10 mouse cellular contexts compared by ENCODE assay signal in genomic region chr9:22050351-22050889, GRCm38 (mm10). TPM values are rescaled to one million over a fixed set of nuclear protein-coding genes. Genes with fewer than 3 reads are reported as not detected.
DNase-seq lines count a peak whose midpoint lies in the region; ATAC-seq and TF ChIP-seq lines count a peak whose summit lies in the region.
"Had no signal": no experiment of that assay in that cellular context is flagged by ENCODE, and none has a peak within 500 bp of the region (broad histone marks: within the 10 kb centered on the region; RNA-seq: fewer than 3 reads in every experiment).

No protein-coding gene starts in this region.

- peak; percentile 42; the same call in 1 of the 2 replicates for ATAC-seq in limb, embryonic 13.5 days (ENCODE audit: low FRiP score, low read depth)
- peak; percentile 78 for ATAC-seq in midbrain, embryonic 11.5 days (ENCODE audit: low FRiP score)

- H3K4me1 ChIP-seq in heart, adult 2 months (ENCODE audit: control insufficient read depth, insufficient read depth, low read length) = no peaks in the 10 kb centered on the region
- H3K4me1 ChIP-seq in limb, embryonic 13.5 days = peaks cover 26% of the 10 kb centered on the region
- H3K4me1 ChIP-seq in midbrain, embryonic 11.5 days (ENCODE audit: control insufficient read depth, insufficient read depth, low read length) = peaks cover 37% of the 10 kb centered on the region

- peak overlapping the region; percentile 35; the same call in 1 of the 2 replicates for H3K4me3 ChIP-seq in heart, adult 2 months
- peak overlapping the region; percentile 39 for H3K4me3 ChIP-seq in limb, embryonic 13.5 days
- H3K4me3 ChIP-seq in midbrain, embryonic 11.5 days (ENCODE audit: low read depth, low read length) = peak overlapping the region; percentile 86

- intact Hi-C loops in gastrocnemius, postnatal 36 days (cut with DNase I) = no loop called here
- intact Hi-C loops in heart, adult 2 months (cut with DNase I) = no loop called here

- no peak overlapping the region for H3K9ac ChIP-seq in heart, adult 2 months (ENCODE audit: low read depth, low read length)
- H3K9ac ChIP-seq in limb, embryonic 13.5 days = no peak overlapping the region
- H3K9ac ChIP-seq in midbrain, embryonic 11.5 days (ENCODE audit: low read length) = peak overlapping the region; percentile 93

- H3K9me3 ChIP-seq in limb, embryonic 13.5 days = no peaks in the 10 kb centered on the region; the same call in 1 of the 2 replicates
- no peaks in the 10 kb centered on the region for H3K9me3 ChIP-seq in midbrain, embryonic 11.5 days (ENCODE audit: control insufficient read depth, low read length)

- peak overlapping the region; percentile 68 for H3K4me2 ChIP-seq in limb, embryonic 13.5 days (replicated peaks)
- H3K4me2 ChIP-seq in midbrain, embryonic 11.5 days = peak overlapping the region; percentile 71

- H3K27me3 ChIP-seq in heart, adult 2 months (ENCODE audit: control insufficient read depth, insufficient read depth, low read length) = peaks cover 14% of the 10 kb centered on the region
- peaks cover 82% of the 10 kb centered on the region for H3K27me3 ChIP-seq in limb, embryonic 13.5 days
- peaks cover 8% of the 10 kb centered on the region for H3K27me3 ChIP-seq in midbrain, embryonic 11.5 days (ENCODE audit: control insufficient read depth, insufficient read depth, low read length)

- DNase-seq in gastrocnemius, postnatal 25 days = peak; percentile 33
- no peak for DNase-seq in gastrocnemius, postnatal 36 days
- peak; percentile 38 to 80 for DNase-seq in cerebellum, postnatal 4 days (ENCODE audit: low spot score in 2 of 2)
- peak; percentile 46 to 57 for DNase-seq in heart, adult 2 months
- peak; percentile 68 for DNase-seq in kidney, adult 18-20 months
- peak; percentile 99 for DNase-seq in midbrain, embryonic 11.5 days (ENCODE audit: low spot score, missing footprints)
- DNase-seq in spleen, postnatal 10 days (ENCODE audit: low spot score in 2 of 2) = peak; percentile 47 to 70

- no peak overlapping the region for H3K27ac ChIP-seq in heart, adult 2 months
- no peak overlapping the region for H3K27ac ChIP-seq in limb, embryonic 13.5 days
- peak overlapping the region; percentile 86 for H3K27ac ChIP-seq in midbrain, embryonic 11.5 days (ENCODE audit: low read depth, low read length)

- no peak for TF ChIP-seq CTCF in heart, adult 2 months (IDR thresholded peaks at IDR 0.05)

- no peak for TF ChIP-seq POLR2A in heart, adult 2 months (IDR thresholded peaks at IDR 0.05; ENCODE audit: insufficient read depth, low read depth, low read length)

- no peaks in the 10 kb centered on the region for H3K79me2 ChIP-seq in heart, adult 2 months (replicated peaks; ENCODE audit: control insufficient read depth, insufficient read depth, low read length)

- H3K36me3 ChIP-seq in heart, adult 2 months (ENCODE audit: control insufficient read depth, insufficient read depth, low read length) = no peaks in the 10 kb centered on the region
- H3K36me3 ChIP-seq in limb, embryonic 13.5 days = no peaks in the 10 kb centered on the region
- H3K36me3 ChIP-seq in midbrain, embryonic 11.5 days (ENCODE audit: control insufficient read depth, insufficient read depth, low read length) = no peaks in the 10 kb centered on the region

- 3% methylated on average over 43 of the region's 43 CpGs for WGBS in heart, adult 2 months
- WGBS in limb, embryonic 13.5 days = under 1% methylated on average over 41 of the region's 43 CpGs
- WGBS in midbrain, embryonic 11.5 days = under 1% methylated on average over 43 of the region's 43 CpGs

- TF ChIP-seq EP300 in heart, adult 2 months (IDR thresholded peaks at IDR 0.05; ENCODE audit: insufficient read depth, low read depth, low read length) = no peak

RNA-seq across cellular contexts. Expression of gene Elavl3, which starts 1.4 kb away (rescaled TPM):
- under 1 TPM in 1 of 2 experiments, not detected in 1; 0.11 TPM for total RNA-seq in gastrocnemius, postnatal 25 days (2021)
- under 1 TPM in 1 of 2 experiments, not detected in 1; 0.26 TPM for total RNA-seq in gastrocnemius, postnatal 36 days (2021)
- total RNA-seq in heart, adult 2 months (2021) = under 1 TPM; 0.08 to 0.09 TPM
- polyA plus RNA-seq in heart, adult 2 months (2012; rRNA removed) = 0.09 and 0.10 TPM in 2 replicates
- 0.13 and 0.23 TPM in 2 replicates for polyA plus RNA-seq in limb, embryonic 13.5 days (2015; fragmentation: Nextera tagmentation; extraction: Ambion mirVana)
- polyA plus RNA-seq in midbrain, embryonic 11.5 days (2014; fragmentation: Nextera tagmentation; extraction: Ambion mirVana) = 49.8 and 53.9 TPM in 2 replicates

RNA-seq across cellular contexts. Expression of gene Gm49318, which starts 20.6 kb away (rescaled TPM):
- not detected for total RNA-seq in gastrocnemius, postnatal 25 days (2021)
- total RNA-seq in gastrocnemius, postnatal 36 days (2021) = not detected
- total RNA-seq in heart, adult 2 months (2021) = under 1 TPM in 1 of 2 experiments, not detected in 1; 0.52 TPM
- polyA plus RNA-seq in heart, adult 2 months (2012; rRNA removed) = not detected in 2 replicates
- not detected in 2 replicates for polyA plus RNA-seq in limb, embryonic 13.5 days (2015; fragmentation: Nextera tagmentation; extraction: Ambion mirVana)
- polyA plus RNA-seq in midbrain, embryonic 11.5 days (2014; fragmentation: Nextera tagmentation; extraction: Ambion mirVana) = not detected in 2 replicates
- total RNA-seq: layer of hippocampus, adult 8-10 months had no signal
- polyA plus RNA-seq: C2C12 had no signal

RNA-seq across cellular contexts. Expression of gene Zfp653, which starts 20.8 kb away (rescaled TPM):
- 1 to 10 TPM; 2.5 to 2.6 TPM for total RNA-seq in gastrocnemius, postnatal 25 days (2021)
- total RNA-seq in gastrocnemius, postnatal 36 days (2021) = 1 to 10 TPM; 2.9 to 3.8 TPM
- 1 to 10 TPM; 3.8 to 4.7 TPM for total RNA-seq in heart, adult 2 months (2021)
- 8.7 and 9.5 TPM in 2 replicates for polyA plus RNA-seq in heart, adult 2 months (2012; rRNA removed)
- polyA plus RNA-seq in limb, embryonic 13.5 days (2015; fragmentation: Nextera tagmentation; extraction: Ambion mirVana) = 11.6 and 12.6 TPM in 2 replicates
- polyA plus RNA-seq in midbrain, embryonic 11.5 days (2014; fragmentation: Nextera tagmentation; extraction: Ambion mirVana) = 7.6 and 7.9 TPM in 2 replicates

RNA-seq across cellular contexts. Expression of gene Ecsit, which starts 34.8 kb away (rescaled TPM):
- total RNA-seq in gastrocnemius, postnatal 25 days (2021) = 10 to 100 TPM; 79.5 to 83.6 TPM
- 10 to 100 TPM; 82.2 to 86.9 TPM for total RNA-seq in gastrocnemius, postnatal 36 days (2021)
- 100 to 1,000 TPM in 1 of 2 experiments, 10 to 100 TPM in 1; 92.5 to 106 TPM for total RNA-seq in heart, adult 2 months (2021)
- polyA plus RNA-seq in heart, adult 2 months (2012; rRNA removed) = 166 and 169 TPM in 2 replicates
- 34.9 and 36.8 TPM in 2 replicates for polyA plus RNA-seq in limb, embryonic 13.5 days (2015; fragmentation: Nextera tagmentation; extraction: Ambion mirVana)
- polyA plus RNA-seq in midbrain, embryonic 11.5 days (2014; fragmentation: Nextera tagmentation; extraction: Ambion mirVana) = 31.2 and 31.5 TPM in 2 replicates

RNA-seq across cellular contexts. Expression of gene Prkcsh, which starts 47.8 kb away (rescaled TPM):
- 10 to 100 TPM; 24.1 to 35.3 TPM for total RNA-seq in gastrocnemius, postnatal 25 days (2021)
- total RNA-seq in gastrocnemius, postnatal 36 days (2021) = 10 to 100 TPM; 27.4 to 27.6 TPM
- 10 to 100 TPM; 61.5 to 67.5 TPM for total RNA-seq in heart, adult 2 months (2021)
- polyA plus RNA-seq in heart, adult 2 months (2012; rRNA removed) = 42.5 and 46.2 TPM in 2 replicates
- 119 and 122 TPM in 2 replicates for polyA plus RNA-seq in limb, embryonic 13.5 days (2015; fragmentation: Nextera tagmentation; extraction: Ambion mirVana)
- 85.5 and 86.9 TPM in 2 replicates for polyA plus RNA-seq in midbrain, embryonic 11.5 days (2014; fragmentation: Nextera tagmentation; extraction: Ambion mirVana)

Comparison
In these comparisons a context has a peak if more than half of its experiments do, and no peak if none do; other contexts are left out.
1. DNase-seq: peak in gastrocnemius, postnatal 25 days (single experiment), cerebellum, postnatal 4 days (2 of 2), heart, adult 2 months (2 of 2), kidney, adult 18-20 months (single experiment), midbrain, embryonic 11.5 days (single experiment) and spleen, postnatal 10 days (2 of 2); none in gastrocnemius, postnatal 36 days (0 of 2).
2. H3K4me3 ChIP-seq: peak in every context shown above with its lines; median percentile 86 in midbrain, embryonic 11.5 days; 39 in limb, embryonic 13.5 days; 35 in heart, adult 2 months.